Mouse (Mus musculus) megakaryocyte, embryonic 14.5 days (primary cell): ENCODE measurements around the gene Gipc2.

Source experiments
- FLI1 ChIP-seq: IDR thresholded peaks from 2 replicates; pipeline ENCODE4 v1.6.1; 2012; ENCODE audit warnings: low read length, inconsistent platforms, mixed read lengths
- GATA1 ChIP-seq: IDR thresholded peaks from 3 replicates; pipeline ENCODE4 v1.6.1; 2012; ENCODE audit warnings: mixed read lengths, low read length, inconsistent platforms, borderline replicate concordance

DNA sequence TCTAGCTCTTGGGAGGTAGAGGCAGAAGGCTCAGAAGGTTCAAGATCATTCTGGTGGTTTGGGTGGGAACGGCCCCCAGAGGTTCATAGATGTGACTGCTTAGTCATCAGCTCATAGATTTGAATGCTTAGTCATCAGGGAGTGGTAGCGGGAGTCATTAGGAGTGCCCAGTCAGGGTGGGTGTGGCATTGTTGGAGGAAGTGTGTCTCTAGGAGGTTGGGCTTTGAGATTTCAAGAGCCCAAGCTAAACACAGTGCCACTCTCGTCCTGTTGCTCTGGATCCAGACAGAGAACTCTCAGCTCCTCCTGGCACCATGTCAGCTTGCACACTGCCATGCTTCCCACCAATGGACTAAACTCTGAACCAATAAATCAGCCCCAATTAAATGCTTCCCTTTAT lies 43.3 kb downstream of the Gipc2 start:
- TF ChIP-seq GATA1, result no peak
- no peak for TF ChIP-seq FLI1
